12 mouse cellular contexts compared by ENCODE assay signal in genomic region chr13:45274261-45274884, GRCm38 (mm10).
DNase-seq lines count a peak whose midpoint lies in the region; ATAC-seq and TF ChIP-seq lines count a peak whose summit lies in the region.
"Had no signal": no experiment of that assay in that cellular context is flagged by ENCODE, and none has a peak within 500 bp of the region (broad histone marks: within the 10 kb centered on the region; RNA-seq: fewer than 3 reads in every experiment).

No protein-coding gene starts in this region.

- H3K4me1 ChIP-seq in heart, postnatal 0 days (ENCODE audit: control insufficient read depth, insufficient read depth): peaks cover 21% of the 10 kb centered on the region; the same call in 1 of the 2 replicates
- H3K4me1 ChIP-seq in stomach, postnatal 0 days (replicated peaks; ENCODE audit: control insufficient read depth, insufficient read depth): no peaks in the 10 kb centered on the region
- H3K4me1 ChIP-seq: hindbrain, embryonic 10.5 days; midbrain, embryonic 12.5 days; neural tube, embryonic 12.5 days had no signal

- no peaks in the 10 kb centered on the region for H3K9me3 ChIP-seq in heart, postnatal 0 days (replicated peaks; ENCODE audit: control insufficient read depth, low read length)
- no peaks in the 10 kb centered on the region for H3K9me3 ChIP-seq in stomach, postnatal 0 days (ENCODE audit: control insufficient read depth, low read length)
- H3K9me3 ChIP-seq: hindbrain, embryonic 10.5 days; midbrain, embryonic 12.5 days; neural tube, embryonic 12.5 days had no signal

- no peak for TF ChIP-seq CTCF in heart, postnatal 0 days (IDR thresholded peaks at IDR 0.05; ENCODE audit: low read depth)
- no peak for TF ChIP-seq CTCF in stomach, postnatal 0 days (IDR thresholded peaks at IDR 0.05; ENCODE audit: low read depth)

- TF ChIP-seq EP300 in heart, postnatal 0 days (IDR thresholded peaks at IDR 0.05; ENCODE audit: low read depth): 0 out of 2 replicates have a peak, but pooled peaks have one; percentile 57
- no peak for TF ChIP-seq EP300 in stomach, postnatal 0 days (optimal IDR thresholded peaks at IDR 0.05)

- no peak overlapping the region for H3K4me3 ChIP-seq in heart, postnatal 0 days (ENCODE audit: low read depth, low read length)
- no peak overlapping the region for H3K4me3 ChIP-seq in stomach, postnatal 0 days (ENCODE audit: low read depth, low read length)
- H3K4me3 ChIP-seq: hindbrain, embryonic 10.5 days; midbrain, embryonic 12.5 days; neural tube, embryonic 12.5 days had no signal

- ATAC-seq in heart, postnatal 0 days (ENCODE audit: insufficient read depth, low read depth): peak; percentile 87
- ATAC-seq in stomach, postnatal 0 days (ENCODE audit: low FRiP score, low TSS enrichment): 0 out of 2 replicates have a peak, but pooled peaks have one; percentile 15

- no peak overlapping the region for H3K9ac ChIP-seq in heart, postnatal 0 days (replicated peaks; ENCODE audit: low read depth, low read length)
- H3K9ac ChIP-seq in stomach, postnatal 0 days (ENCODE audit: low read length): no peak overlapping the region
- H3K9ac ChIP-seq: midbrain, embryonic 12.5 days; neural tube, embryonic 12.5 days had no signal

- no peak overlapping the region for H3K4me2 ChIP-seq in heart, postnatal 0 days (ENCODE audit: low read depth, low read length)
- no peak overlapping the region for H3K4me2 ChIP-seq in stomach, postnatal 0 days (replicated peaks; ENCODE audit: low read depth)
- H3K4me2 ChIP-seq: midbrain, embryonic 12.5 days; neural tube, embryonic 12.5 days had no signal

- H3K27me3 ChIP-seq in heart, postnatal 0 days (ENCODE audit: control insufficient read depth, insufficient read depth, low read length): no peaks in the 10 kb centered on the region
- no peaks in the 10 kb centered on the region for H3K27me3 ChIP-seq in stomach, postnatal 0 days (ENCODE audit: control insufficient read depth, insufficient read depth, low read length)
- H3K27me3 ChIP-seq: midbrain, embryonic 12.5 days; neural tube, embryonic 12.5 days had no signal

- H3K27ac ChIP-seq in heart, postnatal 0 days (ENCODE audit: low read depth): peak overlapping the region; percentile 68
- H3K27ac ChIP-seq in stomach, postnatal 0 days (replicated peaks): no peak overlapping the region
- H3K27ac ChIP-seq: hindbrain, embryonic 10.5 days; midbrain, embryonic 12.5 days; neural tube, embryonic 12.5 days had no signal

- peak; percentile 51 for DNase-seq in retina, postnatal 1 day
- no peak for DNase-seq in retina, embryonic 14.5 days (ENCODE audit: low spot score)
- DNase-seq in heart, postnatal 0 days (ENCODE audit: low spot score): peak; percentile 71
- DNase-seq in kidney, postnatal 10 days: peak; percentile 40
- no peak for DNase-seq in stomach, postnatal 0 days (ENCODE audit: low spot score)
- no peak for DNase-seq in right cerebral cortex, postnatal 10 days (ENCODE audit: low spot score in 2 of 2)
- DNase-seq in left cerebral cortex, adult 11 months (ENCODE audit: low spot score): no peak
- DNase-seq in left cerebral cortex, adult 9 months (ENCODE audit: low spot score in 2 of 2): no peak
- DNase-seq: liver had no signal

- WGBS in heart, postnatal 0 days: 16% methylated on average over 8 of the region's 8 CpGs
- WGBS in stomach, postnatal 0 days: 58% methylated on average over 8 of the region's 8 CpGs

- no peaks in the 10 kb centered on the region for H3K36me3 ChIP-seq in heart, postnatal 0 days (replicated peaks; ENCODE audit: control insufficient read depth, insufficient read depth, low read length)
- H3K36me3 ChIP-seq in stomach, postnatal 0 days (ENCODE audit: control insufficient read depth, insufficient read depth, low read length): no peaks in the 10 kb centered on the region
- H3K36me3 ChIP-seq: hindbrain, embryonic 10.5 days; midbrain, embryonic 12.5 days; neural tube, embryonic 12.5 days had no signal

Comparison
In these comparisons a context has a peak if more than half of its experiments do, and no peak if none do; other contexts are left out.
1. DNase-seq: peak in retina, postnatal 1 day (single experiment), heart, postnatal 0 days (single experiment) and kidney, postnatal 10 days (single experiment); none in retina, embryonic 14.5 days (single experiment), stomach, postnatal 0 days (single experiment), right cerebral cortex, postnatal 10 days (0 of 2), left cerebral cortex, adult 11 months (single experiment) and left cerebral cortex, adult 9 months (0 of 2).